Mouse (Mus musculus): ENCODE measurements around the gene Olfr315.
"Not testable (repeated sequence)": the region's sequence is repeated elsewhere in the genome, so short reads cannot be mapped to it uniquely, and the experiment has no call there.

The Olfr315 gene

DNA sequence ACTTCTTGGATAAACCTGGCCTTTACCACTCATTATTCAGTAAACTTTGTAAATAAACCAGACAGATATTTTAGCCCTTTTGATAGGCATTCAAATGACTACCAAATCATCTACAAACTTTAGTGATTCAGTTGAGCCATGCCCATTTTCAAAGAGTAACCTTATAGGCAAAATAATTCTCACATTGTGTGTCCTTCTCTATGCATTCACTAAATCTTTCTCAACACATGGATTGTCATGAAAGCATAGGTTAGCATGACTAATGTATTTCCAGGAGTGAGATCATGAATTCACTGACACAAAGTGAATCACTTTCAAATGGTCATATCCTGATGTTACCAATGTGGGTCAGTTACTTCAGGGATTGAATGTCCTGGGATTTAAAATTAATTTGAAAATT, at the start of gene Olfr315:
Gene Olfr315, plus strand, starts transcription at position 301 of the 400 bp plus-strand sequence.
- DNase-seq (ENCODE audit: low read depth, low spot score) = no peak

DNA sequence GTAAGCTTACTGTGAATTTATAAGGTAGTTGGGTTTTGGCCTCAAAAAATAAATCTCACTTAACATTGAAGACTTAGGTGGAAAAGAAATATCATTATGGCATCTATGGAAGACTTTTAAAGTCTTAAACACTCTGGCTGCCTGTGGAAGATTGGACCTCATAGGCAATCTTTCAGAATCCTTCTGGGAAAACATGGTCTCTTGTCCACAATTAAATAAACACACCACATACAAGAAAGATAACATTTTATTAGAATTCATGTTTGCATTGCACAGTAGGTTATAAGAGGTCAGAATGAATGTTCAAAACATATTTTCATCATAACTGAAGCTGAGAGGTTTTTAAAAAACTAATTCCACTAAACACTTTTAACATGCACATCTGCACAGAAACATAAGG, 49.1 kb upstream of the Olfr315 start, which contains the start of gene Olfr318:
Gene Olfr318, minus strand, starts transcription at position 101 of the 400 bp plus-strand sequence.
- DNase-seq (ENCODE audit: low read depth, low spot score) = no peak

DNA sequence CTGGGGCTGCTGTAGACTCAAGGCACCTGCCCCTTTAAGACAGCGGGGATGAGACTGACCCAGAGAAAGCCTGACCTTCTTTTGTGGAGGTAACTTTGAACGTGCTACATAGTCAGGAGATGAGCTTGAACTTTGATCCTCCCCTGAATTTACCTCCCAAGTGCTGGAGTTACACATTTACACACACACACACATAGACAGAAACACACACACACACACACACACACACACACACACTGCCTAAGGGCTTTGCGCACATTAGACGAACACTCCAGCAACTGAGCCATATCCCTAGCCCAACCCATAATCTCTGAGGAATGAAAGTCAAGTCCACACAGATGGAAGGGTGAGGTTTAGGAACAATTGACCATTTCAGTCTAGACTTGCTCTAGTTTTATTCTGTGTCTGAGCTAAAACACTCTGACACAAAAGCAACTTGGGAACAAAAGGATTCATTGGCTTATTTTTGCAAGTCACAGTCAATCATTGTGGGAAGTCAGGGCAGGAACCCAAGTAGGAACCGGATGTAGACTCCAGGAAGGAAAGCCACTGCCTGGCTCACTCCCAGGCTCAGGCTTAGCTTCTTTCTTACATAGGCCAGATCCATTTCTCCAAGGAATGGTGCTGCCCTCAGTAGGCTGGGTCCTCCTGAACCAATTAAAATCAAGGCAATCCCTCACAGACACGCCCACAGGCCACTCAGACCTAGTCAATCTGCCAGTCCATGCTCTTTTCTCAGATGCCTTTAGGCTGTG, 44.9 kb upstream of the Olfr315 start:
- not testable (repeated sequence) for DNase-seq (ENCODE audit: low read depth, low spot score)

DNA sequence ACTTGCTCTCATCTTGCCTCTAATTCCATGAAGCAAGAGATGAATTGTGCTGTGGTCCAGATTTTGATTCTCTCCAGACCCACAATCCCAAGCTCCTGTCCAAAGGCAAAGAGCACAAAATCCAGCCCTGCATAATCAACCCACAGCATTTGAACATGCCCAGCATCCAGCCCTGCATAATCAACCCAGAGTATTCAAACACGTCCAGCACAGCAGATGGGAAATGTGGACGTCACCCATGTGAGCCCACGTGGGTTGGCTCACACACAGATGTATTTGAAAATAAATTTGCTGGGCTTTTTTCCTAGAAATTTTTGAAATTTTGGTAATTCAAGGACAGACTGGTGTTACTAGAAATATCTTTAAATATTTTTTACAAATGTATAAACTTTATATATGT, 39.6 kb upstream of the Olfr315 start:
- peak; percentile 39 for DNase-seq (ENCODE audit: low read depth, low spot score)

DNA sequence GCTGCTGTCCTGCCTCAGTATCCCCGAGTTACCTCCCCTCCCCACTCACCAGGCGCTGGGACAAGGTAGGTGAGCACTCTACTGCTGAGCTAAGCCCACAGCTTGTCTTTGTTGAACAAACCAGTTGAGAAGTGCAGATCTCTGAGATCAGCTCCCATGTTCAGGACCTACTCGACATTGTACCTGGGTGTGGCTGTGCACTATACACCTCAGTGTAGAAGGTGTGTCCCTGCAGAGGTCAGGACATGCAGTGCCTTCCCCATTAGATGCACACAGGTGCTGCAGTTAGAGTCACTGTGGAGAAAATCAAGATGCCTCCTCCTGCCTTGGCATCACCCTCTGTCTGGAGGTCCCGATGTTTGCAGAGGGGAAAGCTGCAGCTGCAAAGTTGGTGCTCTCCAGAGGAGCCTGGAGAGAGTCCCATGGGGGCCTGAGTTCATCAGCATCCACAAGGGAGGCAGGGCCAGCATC, 34.2 kb upstream of the Olfr315 start, which contains the start of gene Olfr317:
Gene Olfr317, minus strand, starts transcription at position 421 of the 471 bp plus-strand sequence.
- no peak for DNase-seq (ENCODE audit: low read depth, low spot score)

DNA sequence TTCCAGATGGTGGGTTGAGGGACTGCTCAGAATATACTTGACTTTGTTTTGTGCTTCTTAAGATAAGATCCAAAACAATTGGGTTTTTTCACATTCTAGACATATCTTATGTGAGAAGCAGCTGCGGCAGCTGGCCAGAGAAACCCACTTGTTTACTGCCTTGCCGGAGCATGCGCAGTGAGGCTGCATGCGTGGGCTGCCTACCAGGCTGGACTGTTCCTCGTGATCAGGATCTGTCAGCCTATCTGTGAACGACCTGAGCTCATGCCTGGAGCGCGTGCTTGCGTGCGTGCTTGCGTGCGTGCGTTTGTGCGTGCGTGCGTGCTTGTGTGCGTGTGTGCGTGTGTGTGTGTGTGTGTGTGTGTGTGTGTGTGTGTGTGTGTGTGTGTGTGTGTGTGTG, 21.9 kb upstream of the Olfr315 start:
- not testable (repeated sequence) for DNase-seq (ENCODE audit: low read depth, low spot score)

DNA sequence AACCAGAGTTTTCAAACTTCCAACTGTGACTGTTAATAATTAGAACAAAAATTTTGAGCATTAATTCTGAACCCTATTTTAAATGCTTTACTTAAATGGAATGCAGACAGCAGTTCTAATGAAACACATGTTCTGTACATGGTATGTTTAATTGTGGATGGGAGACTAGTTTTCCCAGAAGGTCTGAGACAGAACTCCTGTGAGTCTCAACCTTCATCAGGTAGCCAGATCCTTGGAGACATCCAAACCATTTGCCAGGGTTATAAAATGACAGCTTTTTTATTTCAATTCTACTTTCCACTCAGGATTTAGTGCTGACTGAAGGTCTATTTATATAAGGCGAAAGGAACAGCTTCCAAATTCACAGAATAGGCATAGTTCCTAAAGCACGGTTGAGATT, 20.6 kb upstream of the Olfr315 start, which contains the start of gene Olfr316:
Gene Olfr316, plus strand, starts transcription at position 301 of the 400 bp plus-strand sequence.
- no peak for DNase-seq (ENCODE audit: low read depth, low spot score)

DNA sequence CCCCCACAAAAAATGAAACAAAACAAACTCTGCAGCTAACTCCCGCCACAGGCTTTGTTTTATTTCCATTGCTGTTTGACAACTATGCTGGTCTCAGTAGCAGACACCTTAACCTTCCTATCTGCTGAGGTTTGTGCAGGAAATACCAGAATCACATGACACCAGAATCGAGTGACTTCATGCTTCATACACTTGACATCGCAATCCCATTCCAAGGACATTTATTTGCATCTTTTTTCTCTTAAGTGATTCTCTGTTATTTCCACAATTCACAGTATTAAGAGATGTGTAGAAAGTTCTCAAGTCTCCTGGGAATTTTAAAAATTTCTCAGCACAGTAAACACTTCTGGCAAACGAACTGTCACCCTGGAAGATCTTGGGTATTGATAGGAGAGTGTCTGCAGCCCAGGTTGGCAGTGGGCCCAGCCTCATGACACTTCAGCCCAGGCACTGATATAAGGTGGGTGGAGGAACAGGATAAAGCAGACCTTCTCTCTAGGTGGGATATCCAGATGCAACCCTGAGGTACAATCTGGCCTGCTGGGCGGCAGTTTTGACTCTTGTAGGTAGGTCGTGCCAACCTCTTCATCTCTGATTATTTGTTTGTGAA, 9.6 kb downstream of the Olfr315 start, which contains the start of gene Olfr314:
Gene Olfr314, plus strand, starts transcription at position 473 of the 610 bp plus-strand sequence.
- DNase-seq (ENCODE audit: low read depth, low spot score) = no peak

DNA sequence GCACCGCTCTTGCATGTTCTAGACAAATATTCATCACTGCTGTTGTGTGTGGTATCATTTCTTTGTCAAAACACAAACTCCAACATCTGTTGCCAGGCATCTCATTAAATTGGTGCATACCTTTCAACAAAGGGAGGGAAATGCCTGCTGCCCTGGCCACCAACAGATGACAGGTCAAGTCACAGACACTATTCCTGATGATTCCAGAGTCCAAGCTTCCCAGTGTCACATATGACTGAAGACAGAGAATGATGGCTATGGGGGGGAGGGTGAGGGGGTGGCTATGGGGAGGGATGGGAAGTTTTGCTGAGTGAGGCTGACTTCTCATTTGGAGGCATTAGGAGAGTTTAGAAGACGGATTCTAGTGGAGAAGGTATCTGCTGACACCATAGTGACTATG, 11.2 kb downstream of the Olfr315 start:
- no peak for DNase-seq (ENCODE audit: low read depth, low spot score)

DNA sequence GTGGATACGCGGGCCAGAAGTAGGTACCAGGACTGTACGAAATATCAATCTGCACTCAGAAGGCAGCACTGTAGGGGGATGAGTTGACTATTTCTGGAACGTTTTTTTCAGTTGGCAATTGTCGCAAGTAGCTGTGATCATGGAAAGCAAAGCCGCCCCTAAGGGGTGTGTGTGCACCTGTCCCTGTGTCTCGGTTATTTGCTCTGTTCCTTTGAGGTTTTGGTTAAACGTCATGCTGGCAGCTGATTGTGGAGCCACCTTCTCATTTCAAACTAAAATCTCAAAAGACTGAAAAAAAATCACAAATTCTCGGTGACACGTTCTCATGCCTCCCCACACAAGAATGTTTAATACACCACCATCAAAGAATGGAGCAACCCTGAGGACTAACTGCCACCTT, 14.7 kb downstream of the Olfr315 start:
- DNase-seq (ENCODE audit: low read depth, low spot score) = no peak

DNA sequence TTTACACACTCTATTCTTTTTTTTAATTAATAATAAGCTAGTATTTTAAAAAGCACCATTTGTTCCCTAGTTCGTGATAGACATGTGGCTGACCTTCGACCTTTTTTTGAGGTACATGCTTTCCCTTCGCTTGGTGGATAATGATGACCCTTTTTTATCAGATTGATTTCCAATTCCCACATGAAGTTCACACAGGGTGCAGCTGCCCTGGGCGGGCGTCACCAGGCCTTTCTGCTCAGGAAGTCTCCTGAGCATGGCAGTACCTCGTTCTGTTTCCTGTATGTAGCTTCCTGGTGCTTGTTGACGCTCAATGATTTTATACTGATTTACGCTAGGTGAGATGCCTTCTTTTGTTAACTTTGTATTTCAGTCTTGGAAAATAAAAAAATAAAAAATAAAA, 15.4 kb downstream of the Olfr315 start:
- no peak for DNase-seq (ENCODE audit: low read depth, low spot score)

DNA sequence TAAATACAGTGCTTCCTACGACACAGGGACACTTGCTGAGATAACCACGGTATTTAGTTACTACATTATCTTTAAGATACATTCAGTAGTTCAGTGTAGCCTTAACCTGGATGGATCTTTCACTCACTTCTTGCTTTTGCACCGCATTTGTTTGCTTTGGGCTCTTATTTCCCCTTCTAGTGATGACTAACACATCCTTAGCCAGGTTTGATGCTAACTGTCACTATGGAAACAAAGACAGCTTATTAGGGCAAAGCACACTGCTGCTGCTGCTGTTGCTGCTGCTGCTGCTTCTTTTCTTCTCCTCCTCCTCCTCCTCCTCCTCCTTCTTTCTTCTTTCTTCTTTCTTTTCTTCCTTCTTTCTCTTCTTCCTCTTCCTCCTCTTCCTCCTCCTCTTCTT, 16.5 kb downstream of the Olfr315 start:
- no peak for DNase-seq (ENCODE audit: low read depth, low spot score)

DNA sequence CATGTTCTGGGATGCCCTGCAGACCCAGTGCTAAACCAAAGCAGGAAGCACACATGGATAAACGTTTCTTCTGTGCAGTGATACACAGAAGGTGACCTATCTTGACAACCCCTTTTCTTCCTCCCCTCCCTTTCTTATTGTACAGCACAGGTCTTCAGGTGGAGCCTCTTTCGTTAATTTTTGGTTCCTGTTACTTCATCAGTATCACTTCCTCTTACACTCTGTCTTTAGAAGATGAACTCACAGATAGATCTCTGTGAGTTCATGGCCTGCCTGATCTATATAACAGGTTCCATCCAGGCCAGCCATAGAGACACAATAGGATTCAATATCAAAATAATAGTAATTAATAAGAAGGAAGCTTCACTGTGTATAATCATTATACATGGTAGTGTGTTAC, 17.1 kb downstream of the Olfr315 start:
- no peak for DNase-seq (ENCODE audit: low read depth, low spot score)

DNA sequence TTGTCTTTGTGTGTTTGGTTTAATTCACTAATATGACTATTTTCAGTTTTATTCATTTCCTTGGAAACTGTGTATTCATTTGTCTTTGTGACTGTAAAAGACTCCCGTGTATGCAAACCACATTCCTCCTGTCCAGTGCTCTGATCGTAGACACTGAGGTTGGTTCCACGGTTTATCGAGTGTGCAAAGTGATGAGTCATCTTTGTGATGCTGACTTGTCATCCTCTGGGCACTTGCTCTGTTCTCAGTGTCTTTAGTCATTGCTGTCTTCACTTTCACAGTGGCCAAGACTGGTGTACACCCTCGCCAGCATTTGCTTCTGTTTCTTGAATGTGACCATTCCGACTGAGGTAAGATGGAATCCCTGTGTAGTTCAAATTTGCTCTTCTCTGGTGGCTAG, 17.7 kb downstream of the Olfr315 start:
- DNase-seq (ENCODE audit: low read depth, low spot score) = no peak

DNA sequence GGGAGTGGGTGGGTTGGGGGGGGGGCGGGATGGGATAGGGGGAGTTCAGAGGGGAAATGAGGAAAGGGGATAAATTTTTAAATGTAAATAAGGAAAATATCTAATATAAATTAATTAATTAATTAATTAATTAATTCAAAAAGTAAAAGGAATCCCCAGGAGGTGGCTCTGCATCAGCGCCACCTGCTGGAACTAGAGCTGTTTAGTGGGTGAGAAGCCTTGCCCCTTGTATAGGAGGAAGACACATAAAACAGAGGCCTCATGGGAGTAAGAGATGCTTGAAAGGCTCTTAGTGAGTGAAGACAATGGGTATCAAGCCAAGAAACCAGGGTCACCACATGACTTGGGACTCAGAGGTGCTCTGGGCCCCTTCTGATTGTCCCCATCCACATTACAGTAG, 22.9 kb downstream of the Olfr315 start:
- DNase-seq (ENCODE audit: low read depth, low spot score) = no peak

DNA sequence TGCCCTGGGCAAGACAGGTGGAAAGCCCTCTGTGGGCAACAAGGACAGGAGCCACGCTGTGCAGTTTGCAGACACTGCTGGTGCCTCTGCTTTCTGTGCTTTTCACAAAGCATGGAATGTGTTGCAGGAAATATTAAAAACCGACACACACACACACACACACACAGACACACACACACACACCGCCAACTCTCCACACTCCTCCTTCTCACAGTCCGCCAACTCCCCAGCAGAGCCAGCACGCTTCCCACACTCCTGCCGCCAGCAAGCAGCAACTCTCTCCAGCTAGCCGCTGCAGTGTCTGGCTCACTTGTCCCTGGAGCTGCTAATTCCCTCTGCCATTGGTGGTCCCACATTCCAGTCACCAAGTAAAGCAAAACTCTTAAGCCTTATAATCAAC, 23.9 kb downstream of the Olfr315 start:
- DNase-seq (ENCODE audit: low read depth, low spot score) = no peak

DNA sequence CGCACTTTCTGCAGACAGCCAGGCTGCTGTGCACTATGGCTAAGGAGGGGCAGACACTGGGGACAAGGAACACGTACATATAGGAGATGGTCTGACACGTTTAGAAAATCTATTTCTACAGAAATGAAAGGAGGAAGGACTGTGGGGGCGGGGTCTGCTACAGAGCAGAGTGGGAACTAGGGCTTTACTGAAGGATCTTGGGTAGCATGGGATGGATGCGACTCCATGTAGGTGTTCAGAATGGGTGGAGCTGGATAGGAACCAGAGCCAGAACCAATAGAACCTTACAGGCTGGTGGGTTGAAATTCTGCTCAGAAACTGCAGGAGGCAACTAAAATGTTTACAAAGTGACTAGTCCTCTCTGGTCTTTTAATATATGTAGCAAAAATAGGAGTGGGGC, 26.8 kb downstream of the Olfr315 start:
- no peak for DNase-seq (ENCODE audit: low read depth, low spot score)

DNA sequence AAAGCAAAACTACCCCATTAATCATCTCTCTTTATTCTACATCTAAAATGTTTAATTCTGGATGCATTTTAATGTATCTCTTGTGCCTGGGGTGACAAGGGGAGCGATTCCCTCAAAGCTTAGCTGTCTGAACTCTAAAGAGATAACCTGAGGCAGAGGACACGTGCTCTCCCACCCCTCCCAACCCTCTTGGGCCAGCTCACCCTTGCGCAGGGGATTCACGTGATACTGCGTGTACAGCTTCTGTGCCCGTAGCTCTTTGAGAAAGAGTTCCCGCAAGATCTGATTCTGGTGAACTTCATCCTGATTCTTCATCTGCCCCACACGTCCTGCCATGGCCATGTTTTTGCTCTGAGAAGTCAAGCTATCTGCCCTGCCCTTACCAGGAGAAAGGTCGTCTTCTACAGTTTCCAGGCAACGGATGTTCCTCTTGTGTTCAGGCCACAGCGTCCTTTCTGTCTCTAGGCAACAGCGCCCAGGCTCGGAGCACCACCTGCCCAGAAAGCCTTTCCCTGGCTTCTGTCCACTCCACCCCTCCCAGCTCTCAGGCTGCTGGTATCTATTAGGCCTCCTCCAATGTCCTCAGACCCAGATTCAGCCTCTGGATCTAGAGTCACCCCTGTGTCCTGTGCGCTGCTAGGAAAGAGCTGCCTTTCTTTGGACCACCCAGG, 28.7 kb downstream of the Olfr315 start, which contains the start of gene Fam183b:
Gene Fam183b, minus strand, starts transcription at position 403 of the 671 bp plus-strand sequence.
- no peak for DNase-seq (ENCODE audit: low read depth, low spot score)

DNA sequence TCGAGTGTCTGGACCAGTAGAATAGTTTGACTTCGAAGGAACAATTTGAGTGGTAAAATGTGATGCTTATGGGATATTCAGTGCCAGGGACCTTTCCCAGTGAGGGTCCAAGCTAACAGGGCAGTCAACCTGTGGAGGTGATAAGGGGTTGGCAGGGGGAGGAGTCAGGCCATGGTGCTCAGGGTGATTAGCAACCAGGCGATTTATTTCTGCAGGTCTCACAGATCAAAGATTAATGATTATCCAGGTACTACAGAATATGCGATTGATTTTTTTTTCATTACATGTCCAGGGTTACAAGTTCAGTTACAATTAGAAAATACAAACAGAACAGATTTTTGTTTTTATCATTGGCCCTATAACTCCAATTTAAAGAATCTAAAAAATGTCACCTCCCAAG, 30.9 kb downstream of the Olfr315 start:
- no peak for DNase-seq (ENCODE audit: low read depth, low spot score)

DNA sequence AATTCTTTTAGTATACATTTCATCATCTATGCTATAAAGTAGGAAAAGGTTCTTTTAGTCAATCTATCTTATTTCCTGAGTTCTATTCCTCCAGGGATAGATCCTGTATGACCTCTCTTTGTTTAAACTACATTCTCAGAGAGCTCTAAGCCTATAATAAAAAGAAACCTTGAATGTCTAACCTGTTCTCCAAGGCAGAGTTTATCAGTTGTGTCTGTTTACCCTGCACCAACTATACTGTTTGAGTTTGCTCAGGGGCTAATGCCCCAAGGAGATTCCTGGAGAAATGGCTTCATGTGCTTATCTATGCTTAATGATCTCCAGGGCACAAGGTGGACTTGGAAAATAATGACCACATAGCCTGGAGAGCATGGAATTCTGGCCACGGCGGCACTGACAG, 31.4 kb downstream of the Olfr315 start:
- no peak for DNase-seq (ENCODE audit: low read depth, low spot score)

DNA sequence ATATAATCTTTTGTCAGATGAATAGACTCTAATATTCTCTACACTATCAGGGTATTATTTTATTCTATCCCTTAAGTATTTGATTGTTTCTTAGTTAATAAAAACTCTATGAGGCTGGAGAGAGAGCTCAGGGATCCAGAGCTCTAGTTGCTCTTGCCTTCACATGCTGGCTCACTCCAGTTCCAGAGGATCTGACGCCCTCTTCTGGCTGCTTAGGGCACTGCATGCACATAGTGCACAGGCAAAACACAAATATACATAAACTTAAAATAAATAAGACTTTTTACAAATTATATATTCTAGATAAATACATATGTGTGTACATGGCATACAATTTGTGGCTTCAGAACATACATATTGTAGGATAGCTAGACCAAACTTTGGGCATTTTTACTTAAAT, 39.0 kb downstream of the Olfr315 start:
- DNase-seq (ENCODE audit: low read depth, low spot score) = no peak

DNA sequence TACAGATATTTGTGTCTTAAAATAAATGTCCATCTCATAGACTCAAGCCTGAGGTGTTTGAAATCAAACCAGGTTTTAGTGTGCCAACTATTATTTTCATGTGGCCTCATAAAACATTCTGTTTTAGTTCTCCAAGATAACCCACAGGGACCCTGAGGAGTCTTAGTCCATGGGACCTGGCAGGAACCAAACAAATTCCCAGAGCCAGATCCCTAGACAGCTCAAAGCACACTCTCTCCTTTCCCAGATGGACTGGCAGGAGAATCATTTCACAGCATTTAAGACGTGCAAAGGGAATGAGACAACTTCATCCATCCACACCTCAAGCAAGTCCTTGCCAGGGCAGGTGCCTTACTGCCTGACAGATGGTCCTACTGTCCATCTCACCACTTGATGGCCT, 41.7 kb downstream of the Olfr315 start, which contains the start of gene Olfr313:
Gene Olfr313, plus strand, starts transcription at position 301 of the 400 bp plus-strand sequence.
- not testable (repeated sequence) for DNase-seq (ENCODE audit: low read depth, low spot score)

All from brain, embryonic 18.5 days (tissue).